Mouse (Mus musculus) neural tube, embryonic 13.5 days (tissue): ENCODE measurements around the gene Ric1. TPM values are rescaled to one million over a fixed set of nuclear protein-coding genes. Genes with fewer than 3 reads are reported as not detected.
A peak's percentile ranks its signal among the peaks of the same experiment; 100 is the strongest.

Source experiments
- ATAC-seq: fragments of 200-750 bp; cut with Nextera tagmentation; 2 replicates; pipeline ENCODE4 v1.8.0; 2017; ENCODE audit warnings: low read depth, mild to moderate bottlenecking, moderate TSS enrichment, moderate library complexity
- H3K27ac ChIP-seq: fragments of 300-500 bp; sonication (generic); replicated peaks from 2 replicates; pipeline ENCODE4 v1.5.1; 2015; ENCODE audit warnings: moderate library complexity, mild to moderate bottlenecking, inconsistent platforms
- H3K27me3 ChIP-seq: fragments of 300-500 bp; sonication (generic); 2 replicates; pipeline ENCODE4 v1.6.1; 2015; ENCODE audit warnings: mild to moderate bottlenecking, inconsistent platforms
- H3K36me3 ChIP-seq: fragments of 300-500 bp; sonication (generic); 2 replicates; pipeline ENCODE4 v1.6.1; 2015; ENCODE audit warnings: mild to moderate bottlenecking, inconsistent platforms
- H3K4me1 ChIP-seq: fragments of 300-500 bp; sonication (generic); replicated peaks from 2 replicates; pipeline ENCODE4 v1.6.1; 2015; ENCODE audit warnings: inconsistent platforms
- H3K4me2 ChIP-seq: fragments of 300-500 bp; sonication (generic); 2 replicates; pipeline ENCODE4 v1.6.1; 2015; ENCODE audit warnings: inconsistent platforms, mild to moderate bottlenecking, moderate library complexity
- H3K4me3 ChIP-seq: fragments of 300-500 bp; sonication (generic); 2 replicates; pipeline ENCODE4 v1.5.1; 2015; ENCODE audit warnings: mild to moderate bottlenecking, inconsistent platforms
- H3K9ac ChIP-seq: fragments of 300-500 bp; sonication (generic); 2 replicates; pipeline ENCODE4 v1.6.1; 2015; ENCODE audit warnings: moderate library complexity, mild to moderate bottlenecking, inconsistent platforms
- H3K9me3 ChIP-seq: fragments of 300-500 bp; sonication (generic); 2 replicates; pipeline ENCODE4 v1.6.1; 2016; ENCODE audit warnings: inconsistent platforms
- WGBS: fragments of 180-500 bp; shearing (Covaris S2); methylation state at CpG from one replicate; pipeline ENCODE4 v1.1.7; 2015; 5-methylcytosine and 5-hydroxymethylcytosine counted together
- polyA plus RNA-seq: library from polyadenylated mRNA; unstranded; fragments of >200 nt; fragmentation: Nextera tagmentation; extraction: Ambion mirVana; gene quantifications from 2 replicates; pipeline ENCODE4 v1.2.1, GENCODE M21; 2015

Ric1 gene
- polyA plus RNA-seq, result 14.5 and 16.9 TPM in 2 replicates

GRCm38 (mm10) chr19:29521637-29522435 lies at the start of gene Ric1:
TSS of gene Ric1 (plus strand) at chr19:29522282.
- Histone ChIP-seq H3K4me2 (peak within 1 kb of the TSS; percentile 84), H3K27me3 (no peaks in the 10 kb centered on the region), H3K36me3 (no peaks in the 10 kb centered on the region), H3K4me3 (peak within 1 kb of the TSS; percentile 85), H3K9me3 (no peaks in the 10 kb centered on the region), H3K27ac (peak within 1 kb of the TSS; percentile 94), H3K9ac (peak within 1 kb of the TSS; percentile 92), H3K4me1 (peaks cover 29% of the 10 kb centered on the region)
- 1% methylated on average over 60 of the region's 80 CpGs for WGBS
- ATAC-seq, result peak; percentile 97

DNA sequence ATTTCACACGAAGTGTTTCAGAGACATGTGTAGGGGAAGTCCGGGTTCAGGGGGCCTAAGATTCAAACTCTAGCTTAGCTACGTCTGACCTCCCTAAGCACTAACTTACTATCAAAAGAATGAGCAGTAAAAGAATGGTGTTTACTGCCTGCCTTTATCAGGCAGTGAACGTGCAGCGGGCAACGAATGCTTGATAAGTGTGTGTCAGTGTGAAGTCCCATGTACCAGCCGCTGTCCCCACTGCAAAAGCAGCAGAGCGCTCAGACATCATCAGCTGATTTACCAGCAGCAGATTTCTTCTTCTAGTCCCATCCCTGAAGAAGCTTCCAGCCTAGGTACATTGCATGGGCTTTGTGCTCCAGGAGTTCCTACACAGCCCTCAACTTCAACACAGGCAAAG lies 49.7 kb upstream of the Ric1 start:
- Histone ChIP-seq H3K9me3 (no peaks in the 10 kb centered on the region), H3K4me2 (no peak overlapping the region), H3K27me3 (no peaks in the 10 kb centered on the region), H3K36me3 (no peaks in the 10 kb centered on the region), H3K9ac (no peak overlapping the region), H3K4me1 (peaks cover 5% of the 10 kb centered on the region; the same call in 1 of the 2 replicates), H3K4me3 (no peak overlapping the region), H3K27ac (no peak overlapping the region)
- ATAC-seq, result no peak
- WGBS, result 76% methylated on average over 8 of the region's 8 CpGs

- 92% methylated on average over 5 of the region's 5 CpGs for WGBS
Observed at GRCm38 (mm10) chr19:29472946-29473345, 49.1 kb upstream of the Ric1 start.

DNA sequence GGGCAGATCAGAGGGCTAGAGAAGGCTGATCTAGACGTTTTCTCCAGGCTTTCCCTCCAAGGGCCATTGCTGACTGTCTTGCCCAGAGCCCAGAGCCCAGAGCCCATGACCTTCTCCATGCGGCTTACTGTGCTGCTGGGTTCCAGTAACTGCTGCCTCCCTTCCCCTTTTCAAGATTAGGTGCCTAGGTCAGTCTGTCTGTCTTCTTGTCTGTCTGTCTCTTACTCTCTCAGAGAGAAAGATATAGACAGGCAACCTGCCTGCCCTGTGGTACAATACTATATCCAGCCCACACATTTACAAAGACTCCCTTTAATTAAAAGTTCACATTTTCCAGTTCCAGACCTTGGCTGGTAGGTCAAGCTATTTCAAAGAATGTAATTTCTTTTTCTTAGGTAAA lies 47.3 kb upstream of the Ric1 start:
- no peak overlapping the region for H3K4me2 ChIP-seq
- no peak overlapping the region for H3K27ac ChIP-seq
- H3K27me3 ChIP-seq, result no peaks in the 10 kb centered on the region
- H3K9me3 ChIP-seq, result no peaks in the 10 kb centered on the region
- H3K4me3 ChIP-seq, result no peak overlapping the region
- H3K9ac ChIP-seq, result no peak overlapping the region
- H3K36me3 ChIP-seq, result no peaks in the 10 kb centered on the region
- ATAC-seq, result no peak
- WGBS, result 56% methylated on average over 2 of the region's 2 CpGs
- peaks cover 5% of the 10 kb centered on the region; the same call in 1 of the 2 replicates for H3K4me1 ChIP-seq

More at GRCm38 (mm10) chr19:29472946-29473345, 49.1 kb upstream of the Ric1 start:
- H3K9ac ChIP-seq, result no peak overlapping the region
- no peak overlapping the region for H3K27ac ChIP-seq
- no peak overlapping the region for H3K4me3 ChIP-seq
- H3K4me2 ChIP-seq, result no peak overlapping the region
- H3K4me1 ChIP-seq, result peaks cover 5% of the 10 kb centered on the region; the same call in 1 of the 2 replicates
- no peaks in the 10 kb centered on the region for H3K27me3 ChIP-seq
- no peak for ATAC-seq
- H3K36me3 ChIP-seq, result no peaks in the 10 kb centered on the region
- no peaks in the 10 kb centered on the region for H3K9me3 ChIP-seq

GRCm38 (mm10) chr19:29475210-29475620 lies 46.9 kb upstream of the Ric1 start:
- Histone ChIP-seq H3K9ac (no peak overlapping the region), H3K36me3 (no peaks in the 10 kb centered on the region), H3K27ac (no peak overlapping the region), H3K4me1 (peaks cover 5% of the 10 kb centered on the region; the same call in 1 of the 2 replicates), H3K27me3 (no peaks in the 10 kb centered on the region), H3K9me3 (no peaks in the 10 kb centered on the region), H3K4me3 (no peak overlapping the region), H3K4me2 (no peak overlapping the region)
- no peak for ATAC-seq
- 89% methylated on average over 4 of the region's 4 CpGs for WGBS

- H3K4me2 ChIP-seq, result no peak overlapping the region
- WGBS, result 40% methylated on average over 4 of the region's 4 CpGs
- no peak overlapping the region for H3K4me3 ChIP-seq
- H3K4me1 ChIP-seq, result no peaks in the 10 kb centered on the region
- H3K9ac ChIP-seq, result no peak overlapping the region
- no peaks in the 10 kb centered on the region for H3K27me3 ChIP-seq
- ATAC-seq, result no peak
- H3K9me3 ChIP-seq, result no peaks in the 10 kb centered on the region
- H3K36me3 ChIP-seq, result no peaks in the 10 kb centered on the region
- H3K27ac ChIP-seq, result no peak overlapping the region
Observed at GRCm38 (mm10) chr19:29478598-29478997, 43.5 kb upstream of the Ric1 start.

DNA sequence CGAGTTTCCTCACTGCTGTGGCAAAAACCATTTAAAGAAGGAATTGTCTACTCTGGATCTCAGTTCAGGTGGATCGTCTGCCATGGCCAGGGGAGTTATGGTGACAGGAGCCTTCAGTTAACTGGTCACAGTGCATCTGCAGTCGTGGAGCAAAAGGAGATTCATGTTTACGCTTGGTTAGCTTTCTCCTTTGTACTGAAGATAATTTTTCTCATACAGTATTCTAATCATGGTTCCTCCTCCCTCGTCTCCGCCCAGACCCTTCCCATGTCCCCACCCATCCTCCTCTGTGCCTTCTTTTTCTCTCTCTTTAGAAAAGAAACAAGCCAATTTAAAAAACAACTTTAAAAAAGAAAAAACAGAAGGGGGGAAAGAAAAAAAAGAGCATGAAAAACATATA lies 40.5 kb upstream of the Ric1 start:
- WGBS, result 67% methylated on average over 6 of the region's 6 CpGs
- ATAC-seq, result no peak
- H3K9me3 ChIP-seq, result no peaks in the 10 kb centered on the region
- no peak overlapping the region for H3K9ac ChIP-seq
- H3K27ac ChIP-seq, result no peak overlapping the region
- no peak overlapping the region for H3K4me2 ChIP-seq
- no peak overlapping the region for H3K4me3 ChIP-seq
- H3K27me3 ChIP-seq, result no peaks in the 10 kb centered on the region
- H3K36me3 ChIP-seq, result no peaks in the 10 kb centered on the region
- H3K4me1 ChIP-seq, result no peaks in the 10 kb centered on the region

DNA sequence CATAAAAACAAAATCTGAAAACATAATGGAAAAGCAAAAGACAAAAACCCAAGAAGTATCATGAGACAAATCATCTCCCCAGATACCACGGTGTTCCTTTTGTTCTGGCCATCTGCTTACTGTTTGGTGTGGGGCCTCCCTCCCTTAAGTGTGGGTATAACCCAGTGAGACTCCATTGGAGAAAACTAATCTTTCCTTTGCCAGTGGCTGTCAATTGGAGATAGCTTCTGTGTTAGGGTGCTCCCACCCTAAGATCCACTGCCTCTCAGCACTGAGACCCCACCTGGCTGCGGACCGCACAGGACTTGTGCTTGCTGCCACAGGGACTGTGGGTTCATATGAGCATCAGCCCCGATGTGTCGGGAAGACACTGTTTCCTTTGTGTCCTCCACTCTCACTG lies 39.9 kb upstream of the Ric1 start:
- no peak overlapping the region for H3K27ac ChIP-seq
- no peaks in the 10 kb centered on the region for H3K36me3 ChIP-seq
- no peak overlapping the region for H3K9ac ChIP-seq
- H3K4me1 ChIP-seq, result no peaks in the 10 kb centered on the region
- no peak overlapping the region for H3K4me3 ChIP-seq
- 68% methylated on average over 5 of the region's 5 CpGs for WGBS
- H3K27me3 ChIP-seq, result no peaks in the 10 kb centered on the region
- no peak overlapping the region for H3K4me2 ChIP-seq
- ATAC-seq, result no peak
- no peaks in the 10 kb centered on the region for H3K9me3 ChIP-seq

DNA sequence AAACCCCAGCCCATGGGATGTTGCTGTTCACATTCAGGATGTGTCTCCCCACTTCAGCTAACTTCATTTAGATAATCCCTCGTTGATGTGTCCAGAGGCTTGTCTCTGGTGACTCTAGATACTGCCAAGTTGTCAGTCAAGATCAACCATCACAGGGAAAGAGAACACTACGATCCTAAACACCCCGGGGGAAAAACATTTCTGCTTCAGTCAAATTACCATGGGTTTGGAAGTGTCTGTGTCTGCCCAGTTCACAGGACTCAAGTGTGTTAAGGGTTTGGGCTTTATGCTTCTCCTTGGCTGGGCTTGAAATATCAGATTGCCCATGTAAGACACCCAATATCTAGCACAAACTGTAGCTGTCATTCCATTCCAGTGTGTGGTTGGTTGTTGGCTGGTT lies 39.4 kb upstream of the Ric1 start:
- Histone ChIP-seq H3K4me2 (no peak overlapping the region), H3K9me3 (no peaks in the 10 kb centered on the region), H3K9ac (no peak overlapping the region), H3K27ac (no peak overlapping the region), H3K36me3 (no peaks in the 10 kb centered on the region), H3K4me1 (no peaks in the 10 kb centered on the region), H3K4me3 (no peak overlapping the region), H3K27me3 (no peaks in the 10 kb centered on the region)
- WGBS, result 73% methylated on average over 3 of the region's 3 CpGs
- ATAC-seq, result no peak

GRCm38 (mm10) chr19:29483386-29483785 lies 38.7 kb upstream of the Ric1 start:
- H3K4me1 ChIP-seq, result no peaks in the 10 kb centered on the region
- no peaks in the 10 kb centered on the region for H3K9me3 ChIP-seq
- H3K9ac ChIP-seq, result no peak overlapping the region
- H3K36me3 ChIP-seq, result no peaks in the 10 kb centered on the region
- H3K4me3 ChIP-seq, result no peak overlapping the region
- ATAC-seq, result no peak
- H3K4me2 ChIP-seq, result no peak overlapping the region
- H3K27me3 ChIP-seq, result no peaks in the 10 kb centered on the region
- no peak overlapping the region for H3K27ac ChIP-seq
- WGBS, result 89% methylated on average over 2 of the region's 2 CpGs

DNA sequence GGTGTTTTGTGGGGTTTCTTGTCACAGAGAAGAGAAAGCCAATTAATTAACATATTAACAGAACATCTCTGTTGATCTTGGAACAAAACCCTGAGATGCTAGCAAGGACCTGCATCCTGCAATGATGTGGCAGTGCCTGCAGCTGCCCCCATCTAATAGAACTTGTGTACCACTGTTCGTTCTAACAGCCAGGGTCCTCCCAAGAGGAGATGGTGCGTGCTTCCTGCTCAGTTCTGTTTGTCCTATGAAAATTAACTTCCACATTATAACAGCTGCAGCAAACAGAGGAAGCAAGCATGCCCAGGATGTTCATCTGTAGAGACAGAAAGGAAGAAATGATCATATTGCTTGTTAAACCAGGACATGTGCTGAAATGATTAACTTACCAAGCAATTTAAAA lies 37.5 kb upstream of the Ric1 start:
- H3K9me3 ChIP-seq, result no peaks in the 10 kb centered on the region
- no peaks in the 10 kb centered on the region for H3K36me3 ChIP-seq
- no peak overlapping the region for H3K4me2 ChIP-seq
- H3K4me3 ChIP-seq, result no peak overlapping the region
- no peak for ATAC-seq
- no peak overlapping the region for H3K27ac ChIP-seq
- no peaks in the 10 kb centered on the region for H3K4me1 ChIP-seq
- 59% methylated on average over 2 of the region's 2 CpGs for WGBS
- H3K27me3 ChIP-seq, result no peaks in the 10 kb centered on the region
- H3K9ac ChIP-seq, result no peak overlapping the region

GRCm38 (mm10) chr19:29485257-29485948 lies 36.7 kb upstream of the Ric1 start:
- Histone ChIP-seq H3K27ac (no peak overlapping the region), H3K4me1 (no peaks in the 10 kb centered on the region), H3K4me2 (no peak overlapping the region), H3K4me3 (no peak overlapping the region), H3K9ac (no peak overlapping the region), H3K36me3 (no peaks in the 10 kb centered on the region), H3K9me3 (no peaks in the 10 kb centered on the region), H3K27me3 (no peaks in the 10 kb centered on the region)
- ATAC-seq, result no peak
- 91% methylated on average over 3 of the region's 3 CpGs for WGBS
